Mouse (Mus musculus): ENCODE results near the gene Dnajc13.

Gene Dnajc13

DNA sequence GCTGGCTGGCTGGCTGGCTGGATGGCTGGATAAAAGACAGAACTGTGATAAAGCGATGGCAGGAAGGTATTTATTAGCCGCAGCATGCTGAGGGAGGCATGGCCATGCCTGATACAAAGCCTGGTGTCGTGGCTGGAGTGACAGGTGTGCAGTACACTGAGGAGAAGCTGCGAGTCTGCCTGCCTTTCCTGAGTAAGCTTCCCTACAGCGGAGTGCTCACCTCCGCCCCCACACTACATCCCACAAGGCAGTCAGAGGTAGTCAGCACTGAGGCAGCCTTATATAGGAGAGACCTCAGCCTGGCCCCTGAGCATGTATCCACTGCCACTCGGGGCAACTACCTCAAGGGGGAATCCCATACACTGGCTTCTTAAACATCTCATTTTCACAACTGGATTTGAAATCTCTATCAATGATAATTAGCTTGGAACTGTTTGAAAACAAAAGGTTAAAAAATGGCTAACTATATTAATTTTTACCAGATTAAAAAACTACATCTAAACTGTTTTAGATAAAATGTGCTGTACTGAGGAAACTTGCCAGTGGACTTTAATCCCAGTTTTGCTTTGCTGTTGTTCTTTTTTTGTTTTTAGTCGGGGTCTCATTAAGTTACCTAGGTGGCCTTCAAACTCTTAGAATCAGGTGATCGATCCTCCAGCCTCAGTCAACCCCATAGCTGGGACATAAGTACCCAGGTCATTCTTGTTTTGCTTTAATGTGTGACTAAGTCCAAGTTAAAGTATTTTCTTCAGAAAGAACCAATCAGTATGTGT lies 8.1 kb downstream of the Dnajc13 start:
- DNase-seq = no peak

DNA sequence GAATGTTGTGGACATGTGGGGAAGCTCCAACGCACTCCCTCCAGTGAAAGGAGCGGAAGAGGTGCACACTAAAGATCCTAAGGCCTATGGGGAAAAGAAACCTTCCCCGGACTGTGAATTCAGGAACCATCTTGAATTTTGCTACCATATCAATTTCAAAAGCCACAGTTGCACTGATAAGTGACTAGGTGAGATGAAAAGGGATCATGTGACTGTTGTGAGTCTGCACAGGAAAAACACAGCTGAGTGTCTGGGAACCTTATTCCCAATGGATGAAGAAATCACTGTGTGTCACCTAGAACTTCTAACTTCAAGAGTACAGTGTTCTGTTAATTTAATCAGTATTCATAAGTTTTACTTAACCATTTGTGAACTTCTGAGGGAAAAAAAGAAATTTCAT lies 10.1 kb downstream of the Dnajc13 start:
- DNase-seq = no peak

DNA sequence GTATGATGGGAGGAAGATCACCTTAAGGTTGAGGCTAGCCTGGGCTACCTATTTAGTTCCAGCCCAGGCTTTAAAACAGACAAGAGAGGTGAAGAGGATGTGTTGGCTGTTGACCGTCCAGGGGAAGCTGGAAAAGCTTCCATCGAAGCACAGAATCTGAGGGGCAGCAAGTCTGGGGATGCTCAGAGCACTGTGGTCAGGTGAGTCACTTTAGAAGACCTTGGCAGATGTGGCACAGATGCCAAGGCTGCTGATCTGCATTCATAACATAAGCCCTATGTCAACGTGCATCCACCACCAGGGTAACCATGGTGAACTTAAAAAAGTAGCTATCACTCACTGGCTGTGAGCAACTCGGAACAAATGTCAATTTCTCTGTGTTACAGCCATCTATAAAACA lies 11.0 kb downstream of the Dnajc13 start:
- DNase-seq = no peak

DNA sequence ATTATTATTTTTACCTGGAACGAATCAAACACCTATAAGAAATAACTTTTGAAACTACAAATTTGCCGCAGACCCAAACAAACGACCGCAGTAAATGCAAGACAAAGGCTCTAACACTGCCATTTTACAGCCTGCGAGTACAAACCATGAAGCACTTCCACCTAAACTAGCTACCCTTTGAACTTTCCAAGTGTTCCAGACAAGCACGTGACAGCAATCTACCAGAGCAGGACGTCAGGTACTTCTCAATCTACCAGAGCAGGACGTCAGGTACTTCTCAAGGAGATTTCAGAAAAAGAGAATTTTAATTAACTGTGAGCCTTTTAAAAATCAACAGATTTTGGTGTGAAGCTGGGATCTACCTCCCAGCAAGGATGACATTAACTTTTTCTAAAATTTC lies 11.6 kb downstream of the Dnajc13 start:
- DNase-seq = no peak

- no peak for DNase-seq
These were observed 15.3 kb downstream of the Dnajc13 start for GRCm38 (mm10) chr9:104247307-104247987.

DNA sequence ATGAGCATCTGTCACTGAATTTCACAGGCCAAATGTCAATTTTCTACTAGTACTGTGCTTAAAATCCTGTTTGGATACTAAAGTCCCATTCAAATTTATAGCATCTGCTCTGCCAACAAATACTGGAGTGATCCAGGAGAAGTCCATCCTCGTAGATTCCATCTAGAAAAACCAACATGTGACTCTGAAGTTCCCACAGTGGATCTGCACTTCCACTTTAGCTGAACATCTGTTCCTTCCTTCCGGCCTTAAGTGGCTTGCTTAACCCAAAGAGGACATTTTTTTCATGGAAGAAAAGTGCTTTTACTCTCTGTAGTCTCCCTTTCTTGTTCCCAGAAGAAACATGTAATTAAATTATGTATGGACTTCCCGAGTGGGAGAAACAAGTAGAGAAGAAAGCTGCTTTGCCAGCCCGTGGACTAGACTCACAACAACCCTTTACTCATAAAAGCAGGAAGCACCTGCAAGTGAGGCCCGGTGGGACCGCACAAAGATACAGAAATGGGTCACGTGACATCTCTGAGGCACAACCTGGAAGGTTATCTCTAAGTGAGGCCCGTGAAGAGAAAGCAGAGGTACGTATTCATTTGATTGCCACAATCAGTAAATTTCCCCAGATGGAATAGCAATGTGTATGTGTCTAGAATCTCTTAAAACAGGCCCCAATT lies 18.8 kb downstream of the Dnajc13 start:
- no peak for DNase-seq

GRCm38 (mm10) chr9:104240146-104240545 lies 22.6 kb downstream of the Dnajc13 start:
- DNase-seq = peak in 1 of 2 experiments; percentile 33

- peak in 1 of 2 experiments; percentile 10 for DNase-seq
These were observed 23.7 kb downstream of the Dnajc13 start for GRCm38 (mm10) chr9:104239076-104239475.

DNA sequence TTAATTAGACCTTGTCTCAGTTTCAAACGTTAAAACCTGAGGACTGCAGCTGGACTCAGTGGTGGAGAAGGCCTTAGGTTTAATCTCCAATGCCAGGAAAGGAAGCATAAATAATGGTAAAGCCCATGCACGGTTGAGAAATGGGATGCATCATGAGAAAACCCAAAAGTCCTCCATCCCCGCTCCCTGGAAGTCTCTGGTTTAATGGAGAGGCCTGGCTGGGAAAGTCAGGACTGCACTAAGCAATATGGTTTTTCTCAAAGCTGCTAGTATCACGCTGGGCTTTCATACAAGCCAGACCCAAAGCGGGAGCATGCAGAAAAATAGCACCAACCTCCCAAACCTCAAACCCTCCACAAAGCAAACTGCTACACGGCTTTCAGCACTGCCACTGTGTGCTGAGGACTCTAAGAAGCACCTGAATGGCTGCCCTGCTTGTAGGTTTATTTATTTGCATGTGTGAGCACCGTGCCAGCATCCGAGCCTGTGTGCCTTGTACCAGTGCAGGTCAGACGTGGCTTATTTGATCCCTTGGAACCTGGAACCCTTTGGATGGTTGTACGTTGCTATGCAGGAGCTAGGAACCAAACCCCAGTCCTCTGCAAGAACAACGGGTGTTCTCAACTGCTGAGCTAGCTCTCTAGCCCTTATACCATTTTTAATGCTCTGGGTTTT lies 26.3 kb downstream of the Dnajc13 start:
- no peak for DNase-seq

GRCm38 (mm10) chr9:104235751-104236150 lies 27.0 kb downstream of the Dnajc13 start:
- DNase-seq = peak; percentile 22 to 49

DNA sequence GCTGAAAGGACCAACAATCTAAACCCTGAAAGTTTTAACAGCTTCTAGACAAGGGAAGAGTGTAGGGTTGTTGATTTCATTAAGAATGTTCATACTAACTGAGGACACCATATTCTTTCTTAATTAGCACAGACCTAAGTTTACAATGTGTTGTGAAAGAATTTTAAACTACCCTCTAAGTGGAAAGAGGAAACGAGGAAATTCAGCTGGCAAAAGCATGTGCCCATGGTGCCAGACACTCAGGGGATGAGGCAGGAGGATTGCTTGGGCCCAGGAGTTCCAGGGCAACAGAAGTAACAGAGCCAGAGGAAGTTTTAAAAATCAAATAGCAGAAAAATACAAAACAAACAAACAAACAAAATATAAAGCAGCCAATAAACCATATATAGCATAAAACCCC lies 28.9 kb downstream of the Dnajc13 start:
- DNase-seq = no peak

GRCm38 (mm10) chr9:104233060-104233459 lies 29.7 kb downstream of the Dnajc13 start:
- DNase-seq = no peak

- DNase-seq = no peak
These were observed 30.7 kb downstream of the Dnajc13 start for GRCm38 (mm10) chr9:104232004-104232403.

GRCm38 (mm10) chr9:104211402-104211801 lies 51.3 kb downstream of the Dnajc13 start:
- DNase-seq = no peak

GRCm38 (mm10) chr9:104203851-104204250 lies 58.9 kb downstream of the Dnajc13 start:
- peak; percentile 40 to 45 for DNase-seq

DNA sequence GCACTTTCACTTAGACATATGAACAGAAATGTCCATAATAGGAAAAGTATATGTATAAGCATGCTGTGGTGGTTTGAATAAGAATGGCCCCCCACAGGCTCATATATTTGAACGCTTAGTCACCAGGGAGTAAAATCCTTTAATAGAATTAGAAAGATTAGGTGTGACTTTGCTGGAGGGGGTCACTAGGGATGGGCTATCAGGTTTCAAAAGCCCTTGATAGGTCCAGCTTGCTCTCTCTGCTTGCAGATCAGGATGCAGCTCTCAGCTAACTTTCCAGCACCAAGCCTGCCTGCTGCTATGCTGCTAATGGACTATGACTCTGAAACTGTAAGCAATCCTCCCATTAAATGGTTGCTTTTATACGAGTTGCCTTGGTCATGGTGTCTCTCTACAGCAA lies 68.2 kb downstream of the Dnajc13 start:
- DNase-seq = no peak

DNA sequence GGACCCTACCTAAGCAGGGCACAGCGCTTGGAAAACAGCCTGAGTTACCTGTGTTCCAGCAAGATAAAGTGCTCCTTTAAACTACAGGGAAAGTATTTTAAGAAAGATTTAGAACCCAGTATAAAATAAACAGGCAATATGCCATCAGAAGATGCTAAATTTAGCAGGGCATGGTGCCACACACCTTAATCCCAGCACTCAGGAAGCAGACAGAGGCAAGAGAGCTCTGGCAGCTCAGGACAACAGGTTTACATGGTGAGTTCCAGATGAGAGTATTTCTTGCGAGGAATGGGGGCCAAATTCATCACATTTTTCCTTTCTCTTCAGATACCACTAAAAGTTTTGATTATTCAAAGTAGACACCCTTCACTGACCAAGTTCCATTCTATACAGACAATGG lies 68.8 kb downstream of the Dnajc13 start:
- DNase-seq = no peak

GRCm38 (mm10) chr9:104193327-104193726 lies 69.4 kb downstream of the Dnajc13 start:
- no peak for DNase-seq

DNA sequence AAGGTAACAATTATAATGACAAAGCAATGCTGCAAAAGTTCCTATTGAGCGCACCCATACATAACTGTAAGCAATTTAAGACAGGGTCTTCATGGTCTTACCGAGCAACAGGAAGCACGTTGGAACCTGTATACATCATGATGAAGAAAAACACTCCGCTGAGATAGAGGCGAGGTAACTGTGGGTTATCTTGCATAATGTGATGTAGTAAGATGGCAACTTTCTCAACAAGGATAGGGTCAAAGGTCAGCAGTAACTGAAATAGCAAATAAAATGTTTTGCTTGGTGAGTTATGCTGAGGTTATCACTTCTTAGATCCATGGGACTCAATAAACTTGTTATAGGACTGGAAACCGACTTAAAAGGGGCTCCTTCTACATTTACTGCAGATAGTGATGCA lies 70.2 kb downstream of the Dnajc13 start:
- DNase-seq = no peak

- DNase-seq = no peak
These were observed 73.1 kb downstream of the Dnajc13 start for GRCm38 (mm10) chr9:104189657-104190056.

GRCm38 (mm10) chr9:104188704-104189103 lies 74.0 kb downstream of the Dnajc13 start:
- DNase-seq = no peak

DNA sequence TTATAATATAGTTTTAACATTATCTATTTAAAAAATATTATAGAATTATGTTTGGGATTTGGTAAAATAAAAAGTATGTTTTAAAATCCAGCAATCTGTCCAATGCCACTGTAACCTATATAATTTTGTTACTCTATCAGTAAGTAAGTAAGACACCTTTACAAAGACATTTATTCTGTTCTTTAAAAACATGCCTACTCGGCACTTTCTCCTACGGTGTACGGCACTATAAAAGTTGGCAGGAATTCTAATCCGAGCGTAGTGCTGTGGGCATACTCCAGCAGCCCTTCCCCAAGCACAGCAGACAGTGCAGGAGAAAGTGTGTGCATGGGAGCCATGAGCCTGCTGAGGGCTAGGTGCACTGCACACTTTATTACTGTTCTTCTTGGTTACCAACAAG lies 75.7 kb downstream of the Dnajc13 start:
- no peak for DNase-seq

GRCm38 (mm10) chr9:104183181-104183580 lies 79.5 kb downstream of the Dnajc13 start:
- DNase-seq = no peak
